Mouse (Mus musculus): ENCODE data around the gene Ddx6.

The Ddx6 gene

GRCm38 (mm10) chr9:44641616-44642015 is 36.9 kb downstream of the Ddx6 start:
- no peak for DNase-seq (ENCODE audit: low spot score in 2 of 2)

GRCm38 (mm10) chr9:44643103-44643502 is 38.4 kb downstream of the Ddx6 start:
- no peak for DNase-seq (ENCODE audit: low spot score in 2 of 2)

GRCm38 (mm10) chr9:44644186-44644585 is 39.5 kb downstream of the Ddx6 start:
- DNase-seq (ENCODE audit: low spot score in 2 of 2), result no peak

- DNase-seq (ENCODE audit: low spot score in 2 of 2), result no peak
Measured at GRCm38 (mm10) chr9:44645481-44645880, 40.8 kb downstream of the Ddx6 start.

- DNase-seq (ENCODE audit: low spot score in 2 of 2), result no peak
Measured at GRCm38 (mm10) chr9:44645924-44646323, 41.2 kb downstream of the Ddx6 start.

GRCm38 (mm10) chr9:44646366-44646765 is 41.7 kb downstream of the Ddx6 start:
- no peak for DNase-seq (ENCODE audit: low spot score in 2 of 2)

- no peak for DNase-seq (ENCODE audit: low spot score in 2 of 2)
Measured at GRCm38 (mm10) chr9:44647026-44647425, 42.3 kb downstream of the Ddx6 start.

GRCm38 (mm10) chr9:44647656-44648055 is 43.0 kb downstream of the Ddx6 start:
- no peak for DNase-seq (ENCODE audit: low spot score in 2 of 2)

DNA sequence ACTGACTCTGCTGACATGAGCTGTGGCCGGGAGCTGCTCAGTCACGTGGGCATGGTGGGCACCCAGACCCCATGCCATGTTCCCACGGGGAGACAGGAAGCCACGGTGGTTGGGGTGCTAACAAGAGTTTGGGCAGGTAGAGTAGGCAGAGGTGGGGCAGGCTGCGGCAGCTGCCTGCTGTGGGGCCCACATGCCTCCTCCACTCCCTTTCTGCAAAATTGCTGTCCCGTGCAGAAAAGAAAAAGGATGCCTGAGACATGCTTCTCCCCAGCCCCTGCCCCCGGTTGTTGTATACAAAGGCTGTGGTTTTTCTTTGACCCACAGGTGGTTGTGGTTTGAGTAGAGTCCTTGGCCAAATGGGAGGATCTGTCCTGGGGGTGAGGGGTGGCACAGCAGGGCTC is 44.2 kb downstream of the Ddx6 start:
- no peak for DNase-seq (ENCODE audit: low spot score in 2 of 2)

GRCm38 (mm10) chr9:44652027-44652426 is 47.3 kb downstream of the Ddx6 start:
- peak; percentile 45 to 47 for DNase-seq (ENCODE audit: low spot score in 2 of 2)

DNA sequence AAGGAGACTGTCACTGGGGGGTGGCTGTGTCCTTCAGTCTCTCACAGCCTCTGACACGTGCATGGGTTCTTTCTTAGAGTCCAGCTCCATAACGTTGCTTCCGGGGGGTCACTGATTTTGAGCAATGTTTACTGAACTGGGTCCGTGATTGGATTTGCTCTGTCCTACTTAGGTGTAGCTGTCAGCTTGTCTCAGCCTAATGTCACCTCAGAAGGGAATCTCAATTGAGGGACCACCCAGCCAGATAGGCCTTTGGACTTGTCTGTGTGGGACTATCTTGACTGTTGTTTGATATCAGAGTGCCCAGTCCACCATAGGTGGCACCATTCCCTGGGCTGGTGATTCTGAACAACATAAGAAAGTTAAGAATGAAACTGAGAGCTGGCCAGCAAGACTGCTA is 49.2 kb downstream of the Ddx6 start:
- no peak for DNase-seq (ENCODE audit: low spot score in 2 of 2)

DNA sequence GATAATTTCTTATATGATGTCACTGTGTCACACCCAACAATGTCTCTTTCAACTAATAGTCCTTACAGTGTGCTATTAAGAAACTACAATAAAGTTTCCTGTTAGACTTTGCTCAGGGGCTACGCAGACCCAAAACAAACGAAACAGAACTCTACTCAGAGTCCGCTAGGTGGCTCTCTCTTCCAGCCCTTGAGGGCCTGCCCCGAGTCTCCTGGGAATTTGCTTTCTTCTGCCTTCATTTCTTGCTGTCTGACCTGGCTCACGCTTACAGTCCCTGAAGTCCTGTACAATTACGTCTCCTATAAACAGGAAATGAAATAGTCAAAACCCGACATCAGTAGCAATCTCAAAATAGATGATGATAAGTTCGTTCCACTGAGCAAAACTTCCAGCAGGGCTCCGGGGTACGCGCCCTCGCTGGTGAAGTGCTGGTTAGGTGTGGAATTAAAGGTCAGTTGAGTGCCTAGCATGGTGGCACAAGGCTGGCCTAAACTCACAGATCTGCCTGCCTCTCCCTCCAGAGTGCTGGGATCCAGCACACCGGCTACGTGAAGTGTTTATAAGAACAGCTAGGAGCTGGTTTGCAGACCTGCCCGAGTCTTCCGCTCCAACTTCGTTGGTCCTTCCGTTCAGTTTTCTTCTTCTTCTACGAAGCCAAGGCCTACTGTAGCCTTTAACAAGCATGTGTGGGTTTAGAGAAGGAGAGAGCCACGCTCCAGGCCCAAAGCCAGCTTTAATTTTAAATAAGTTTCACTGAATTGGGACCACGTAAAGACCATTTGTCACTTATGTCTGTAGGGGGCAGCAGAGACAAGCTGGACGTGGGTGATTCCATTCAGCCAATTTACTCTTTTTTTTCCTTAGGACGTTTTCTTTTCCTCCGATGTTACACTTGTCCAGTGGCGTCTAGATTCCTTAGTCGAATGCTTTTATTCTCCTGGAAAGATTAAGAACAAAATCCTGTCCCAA is 50.7 kb downstream of the Ddx6 start:
- peak in 1 of 2 experiments; percentile 49 for DNase-seq (ENCODE audit: low spot score in 2 of 2)

GRCm38 (mm10) chr9:44663706-44664105 is 59.0 kb downstream of the Ddx6 start:
- no peak for DNase-seq (ENCODE audit: low spot score in 2 of 2)

- no peak for DNase-seq (ENCODE audit: low spot score in 2 of 2)
Measured at GRCm38 (mm10) chr9:44671416-44671815, 66.7 kb downstream of the Ddx6 start.

DNA sequence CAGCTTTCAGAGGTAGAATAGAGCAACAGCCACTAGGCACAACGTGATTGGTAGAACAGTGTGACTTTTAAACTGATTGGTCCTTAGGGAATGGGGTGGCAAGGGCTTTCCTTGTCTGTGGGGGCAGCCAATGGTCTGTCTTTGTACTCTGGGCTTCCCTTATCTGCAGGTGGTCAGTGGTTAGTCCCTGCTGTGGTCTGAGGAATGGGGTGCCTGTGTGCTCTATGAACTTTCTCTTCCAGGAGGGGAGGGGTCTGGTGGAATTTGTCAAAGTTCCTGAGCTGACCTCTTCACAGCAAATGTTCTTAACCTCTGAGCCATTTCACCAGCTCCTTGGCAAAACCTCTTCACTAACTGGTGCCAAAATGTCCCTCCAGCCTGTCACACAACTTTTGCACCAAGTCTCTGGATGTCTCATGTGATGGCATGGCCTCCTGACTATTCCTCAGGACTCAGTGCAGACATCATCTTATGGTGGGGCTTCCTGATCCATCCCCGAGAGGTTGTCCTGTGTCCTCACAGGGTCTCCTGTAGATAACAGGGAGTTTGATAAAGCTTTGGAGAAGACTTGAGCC is 67.7 kb downstream of the Ddx6 start:
- DNase-seq (ENCODE audit: low spot score in 2 of 2), result no peak

GRCm38 (mm10) chr9:44673005-44673404 is 68.3 kb downstream of the Ddx6 start, which contains the start of gene Treh:
TSS of gene Treh (plus strand) at chr9:44673233.
- DNase-seq (ENCODE audit: low spot score in 2 of 2), result no peak

DNA sequence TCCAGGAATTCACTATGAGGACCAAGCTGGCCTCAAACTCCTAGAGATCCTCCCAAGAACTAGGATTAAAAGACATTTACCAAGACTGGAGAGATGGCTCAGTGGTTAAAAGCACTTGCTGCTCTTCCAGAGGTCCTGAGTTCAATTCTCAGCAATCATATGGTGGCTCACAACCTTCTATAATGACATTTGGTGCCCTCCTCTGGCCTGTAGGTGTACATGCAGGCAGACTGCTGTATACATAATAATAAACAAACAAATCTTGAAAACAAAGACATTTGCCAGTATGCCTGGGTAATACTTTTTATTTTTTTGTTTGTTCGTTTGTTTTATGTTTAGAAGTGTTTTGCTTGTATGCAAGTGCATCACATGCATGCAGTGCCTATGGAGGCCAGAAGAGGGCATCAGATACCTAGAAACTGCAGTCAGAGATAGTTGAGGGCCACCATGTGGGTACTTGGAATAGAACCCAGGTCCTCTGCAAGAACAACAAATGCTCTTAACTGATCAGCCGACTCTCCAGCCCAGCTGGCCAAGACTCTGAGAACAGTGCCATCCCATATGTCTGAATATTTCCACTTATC is 73.7 kb downstream of the Ddx6 start:
- DNase-seq (ENCODE audit: low spot score in 2 of 2), result no peak

DNA sequence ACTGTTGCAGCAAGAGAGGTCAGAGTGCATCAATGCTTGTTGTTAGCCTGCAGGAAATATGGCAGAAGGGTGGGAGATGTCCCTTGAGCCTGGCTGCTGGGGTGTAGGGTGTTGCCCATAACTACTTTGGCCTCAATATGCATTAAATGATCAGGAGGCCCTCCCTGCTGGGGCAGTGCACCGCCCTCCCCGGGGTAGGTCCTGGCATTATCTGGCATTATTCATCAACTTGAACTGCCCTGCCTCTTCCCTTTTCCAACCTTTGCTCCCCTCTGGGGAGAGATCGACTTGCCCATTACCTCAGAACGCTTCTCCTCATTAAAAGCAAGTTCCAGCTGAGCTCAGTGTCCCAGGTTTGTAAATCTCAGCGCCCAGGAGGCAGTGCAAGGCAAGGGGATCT is 74.9 kb downstream of the Ddx6 start:
- DNase-seq (ENCODE audit: low spot score in 2 of 2), result no peak

DNA sequence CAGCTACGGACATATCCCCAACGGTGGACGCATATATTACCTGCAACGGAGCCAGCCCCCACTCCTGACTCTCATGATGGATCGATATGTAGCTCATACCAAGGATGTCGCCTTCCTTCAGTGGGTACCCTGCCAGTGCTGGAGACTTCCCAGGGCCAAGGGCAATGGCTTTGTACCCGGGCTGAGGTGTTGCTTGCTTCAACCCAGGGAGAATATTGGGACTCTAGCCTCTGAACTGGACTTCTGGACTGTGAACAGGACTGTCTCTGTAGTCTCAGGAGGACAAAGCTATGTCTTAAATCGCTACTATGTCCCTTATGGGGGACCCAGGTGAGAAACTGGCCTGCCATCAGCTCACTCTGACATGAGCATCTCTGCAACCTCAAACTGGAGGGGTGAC is 78.4 kb downstream of the Ddx6 start:
- DNase-seq (ENCODE audit: low spot score in 2 of 2), result no peak

GRCm38 (mm10) chr9:44685346-44686330 is 80.9 kb downstream of the Ddx6 start:
- peak; percentile 57 to 63 for DNase-seq (ENCODE audit: low spot score in 2 of 2)

DNA sequence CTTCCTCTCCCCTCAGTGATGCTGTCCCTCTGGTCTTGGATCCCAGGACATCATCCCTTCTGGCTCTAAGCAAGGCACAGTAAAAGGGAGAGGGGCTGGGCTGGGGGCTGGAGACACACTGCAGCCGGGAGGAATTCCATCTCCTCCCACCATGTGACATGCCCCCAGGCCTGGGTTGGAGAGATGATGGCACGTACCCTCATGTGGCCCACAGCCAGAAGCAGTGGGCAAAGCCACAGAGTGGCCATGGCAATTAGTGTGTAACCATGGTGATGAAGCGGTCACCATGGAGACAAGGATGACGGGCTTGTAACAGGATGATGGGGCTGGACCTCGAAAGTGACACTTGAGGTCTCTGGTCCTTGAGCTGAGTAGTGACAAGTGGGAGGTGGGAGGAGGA is 81.9 kb downstream of the Ddx6 start:
- no peak for DNase-seq (ENCODE audit: low spot score in 2 of 2)

DNA sequence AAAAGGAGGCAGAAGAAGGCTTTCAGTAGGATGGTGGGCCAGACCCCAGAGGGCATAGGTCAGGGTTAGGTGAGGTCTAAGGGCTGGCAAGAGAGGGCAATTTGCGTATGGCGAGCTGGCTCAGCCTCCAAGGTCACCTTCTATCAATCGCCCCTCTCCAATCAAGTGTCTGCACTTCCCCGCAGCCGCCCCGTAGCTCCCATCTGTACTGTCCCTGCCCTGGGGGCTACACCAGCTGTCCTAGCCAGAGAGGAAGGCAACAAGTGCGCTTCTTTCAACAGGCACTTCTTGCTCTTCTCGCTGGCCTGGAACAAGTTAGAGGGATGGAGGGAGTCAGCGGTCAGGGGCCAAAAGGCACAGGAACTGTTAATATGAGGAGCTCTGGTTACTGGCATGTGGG is 83.3 kb downstream of the Ddx6 start:
- no peak for DNase-seq (ENCODE audit: low spot score in 2 of 2)
